Mouse (Mus musculus): ENCODE data around the gene Spink2. TPM values are rescaled to one million over a fixed set of nuclear protein-coding genes. Genes with fewer than 3 reads are reported as not detected.
A peak's percentile ranks its signal among the peaks of the same experiment; 100 is the strongest.

The Spink2 gene
- polyA plus RNA-seq, 1 experiment from 2014 or later = 7.3 TPM

GRCm38 (mm10) chr5:77217724-77218123, 6.5 kb upstream of the Spink2 start:
- no peaks in the 10 kb centered on the region for H3K9me3 ChIP-seq (replicated peaks; ENCODE audit: control insufficient read depth, low read length)
- H3K9ac ChIP-seq (ENCODE audit: low read depth, low read length) = no peak overlapping the region
- 17% methylated on average over 2 of the region's 2 CpGs for WGBS (ENCODE audit: insufficient replicate concordance)
- H3K27me3 ChIP-seq (ENCODE audit: control insufficient read depth, insufficient read depth, low read length) = peaks cover 2% of the 10 kb centered on the region; the same call in 1 of the 2 replicates
- no peaks in the 10 kb centered on the region for H3K4me1 ChIP-seq (ENCODE audit: control insufficient read depth, insufficient read depth, low read length)
- no peaks in the 10 kb centered on the region for H3K36me3 ChIP-seq (ENCODE audit: control insufficient read depth, insufficient read depth, low read length)
- peak overlapping the region; percentile 39; the same call in 1 of the 2 replicates for H3K4me2 ChIP-seq
- no peak overlapping the region for H3K27ac ChIP-seq (ENCODE audit: low read depth, low read length)
- ATAC-seq (replicated peaks; ENCODE audit: insufficient number of reproducible peaks, low FRiP score, low TSS enrichment) = no peak; the same call in 1 of the 2 replicates
- H3K4me3 ChIP-seq (ENCODE audit: low read depth, low read length) = no peak overlapping the region

- Histone ChIP-seq H3K4me2 (peak overlapping the region; percentile 39), H3K4me1 (ENCODE audit: control insufficient read depth, insufficient read depth, low read length) (no peaks in the 10 kb centered on the region), H3K36me3 (ENCODE audit: control insufficient read depth, insufficient read depth, low read length) (no peaks in the 10 kb centered on the region), H3K9ac (ENCODE audit: low read depth, low read length) (no peak overlapping the region), H3K27ac (ENCODE audit: low read depth, low read length) (no peak overlapping the region), H3K9me3 (replicated peaks; ENCODE audit: control insufficient read depth, low read length) (no peaks in the 10 kb centered on the region), H3K4me3 (ENCODE audit: low read depth, low read length) (0 out of 2 replicates have a peak overlapping the region, but pooled peaks have one; percentile 10), H3K27me3 (ENCODE audit: control insufficient read depth, insufficient read depth, low read length) (peaks cover 2% of the 10 kb centered on the region; the same call in 1 of the 2 replicates)
- no peak for ATAC-seq (replicated peaks; ENCODE audit: insufficient number of reproducible peaks, low FRiP score, low TSS enrichment)
- WGBS (ENCODE audit: insufficient replicate concordance) = 14% methylated on average over 9 of the region's 9 CpGs
Observed at GRCm38 (mm10) chr5:77217211-77217610, 5.9 kb upstream of the Spink2 start.

- Histone ChIP-seq H3K4me3 (ENCODE audit: low read depth, low read length) (no peak overlapping the region), H3K9ac (ENCODE audit: low read depth, low read length) (no peak overlapping the region), H3K27me3 (ENCODE audit: control insufficient read depth, insufficient read depth, low read length) (no peaks in the 10 kb centered on the region), H3K9me3 (replicated peaks; ENCODE audit: control insufficient read depth, low read length) (no peaks in the 10 kb centered on the region), H3K27ac (ENCODE audit: low read depth, low read length) (no peak overlapping the region), H3K4me2 (no peak overlapping the region), H3K36me3 (ENCODE audit: control insufficient read depth, insufficient read depth, low read length) (no peaks in the 10 kb centered on the region), H3K4me1 (ENCODE audit: control insufficient read depth, insufficient read depth, low read length) (no peaks in the 10 kb centered on the region)
- 76% methylated on average over 11 of the region's 11 CpGs for WGBS (ENCODE audit: insufficient replicate concordance)
- ATAC-seq (replicated peaks; ENCODE audit: insufficient number of reproducible peaks, low FRiP score, low TSS enrichment) = no peak
Observed at GRCm38 (mm10) chr5:77206134-77206533, 5.1 kb downstream of the Spink2 start.

- Histone ChIP-seq H3K36me3 (ENCODE audit: control insufficient read depth, insufficient read depth, low read length) (no peaks in the 10 kb centered on the region), H3K9me3 (replicated peaks; ENCODE audit: control insufficient read depth, low read length) (no peaks in the 10 kb centered on the region), H3K4me3 (ENCODE audit: low read depth, low read length) (no peak overlapping the region), H3K4me1 (ENCODE audit: control insufficient read depth, insufficient read depth, low read length) (no peaks in the 10 kb centered on the region), H3K27me3 (ENCODE audit: control insufficient read depth, insufficient read depth, low read length) (no peaks in the 10 kb centered on the region), H3K27ac (ENCODE audit: low read depth, low read length) (no peak overlapping the region), H3K4me2 (no peak overlapping the region), H3K9ac (ENCODE audit: low read depth, low read length) (no peak overlapping the region)
- ATAC-seq (replicated peaks; ENCODE audit: insufficient number of reproducible peaks, low FRiP score, low TSS enrichment) = no peak
Observed at GRCm38 (mm10) chr5:77202238-77202637, 9.0 kb downstream of the Spink2 start.

- Histone ChIP-seq H3K9me3 (replicated peaks; ENCODE audit: control insufficient read depth, low read length) (no peaks in the 10 kb centered on the region), H3K9ac (ENCODE audit: low read depth, low read length) (no peak overlapping the region), H3K36me3 (ENCODE audit: control insufficient read depth, insufficient read depth, low read length) (no peaks in the 10 kb centered on the region), H3K4me1 (ENCODE audit: control insufficient read depth, insufficient read depth, low read length) (no peaks in the 10 kb centered on the region), H3K27me3 (ENCODE audit: control insufficient read depth, insufficient read depth, low read length) (no peaks in the 10 kb centered on the region), H3K4me3 (ENCODE audit: low read depth, low read length) (no peak overlapping the region), H3K4me2 (no peak overlapping the region), H3K27ac (ENCODE audit: low read depth, low read length) (no peak overlapping the region)
- ATAC-seq (replicated peaks; ENCODE audit: insufficient number of reproducible peaks, low FRiP score, low TSS enrichment) = no peak
- 41% methylated on average over 4 of the region's 4 CpGs for WGBS (ENCODE audit: insufficient replicate concordance)
Observed at GRCm38 (mm10) chr5:77200695-77201094, 10.6 kb downstream of the Spink2 start.

GRCm38 (mm10) chr5:77193951-77194350, 17.3 kb downstream of the Spink2 start:
- 43% methylated on average over 3 of the region's 3 CpGs for WGBS (ENCODE audit: insufficient replicate concordance)
- Histone ChIP-seq H3K9me3 (replicated peaks; ENCODE audit: control insufficient read depth, low read length) (no peaks in the 10 kb centered on the region), H3K4me3 (ENCODE audit: low read depth, low read length) (no peak overlapping the region), H3K27me3 (ENCODE audit: control insufficient read depth, insufficient read depth, low read length) (no peaks in the 10 kb centered on the region), H3K36me3 (ENCODE audit: control insufficient read depth, insufficient read depth, low read length) (no peaks in the 10 kb centered on the region), H3K4me2 (no peak overlapping the region), H3K4me1 (ENCODE audit: control insufficient read depth, insufficient read depth, low read length) (no peaks in the 10 kb centered on the region), H3K9ac (ENCODE audit: low read depth, low read length) (no peak overlapping the region), H3K27ac (ENCODE audit: low read depth, low read length) (no peak overlapping the region)
- no peak for ATAC-seq (replicated peaks; ENCODE audit: insufficient number of reproducible peaks, low FRiP score, low TSS enrichment)

- Histone ChIP-seq H3K27ac (ENCODE audit: low read depth, low read length) (no peak overlapping the region), H3K9ac (ENCODE audit: low read depth, low read length) (no peak overlapping the region), H3K9me3 (replicated peaks; ENCODE audit: control insufficient read depth, low read length) (no peaks in the 10 kb centered on the region), H3K4me2 (no peak overlapping the region), H3K4me3 (ENCODE audit: low read depth, low read length) (no peak overlapping the region), H3K4me1 (ENCODE audit: control insufficient read depth, insufficient read depth, low read length) (no peaks in the 10 kb centered on the region), H3K27me3 (ENCODE audit: control insufficient read depth, insufficient read depth, low read length) (no peaks in the 10 kb centered on the region), H3K36me3 (ENCODE audit: control insufficient read depth, insufficient read depth, low read length) (no peaks in the 10 kb centered on the region)
- ATAC-seq (replicated peaks; ENCODE audit: insufficient number of reproducible peaks, low FRiP score, low TSS enrichment) = no peak
- 58% methylated on average over 4 of the region's 4 CpGs for WGBS (ENCODE audit: insufficient replicate concordance)
Observed at GRCm38 (mm10) chr5:77193266-77193665, 18.0 kb downstream of the Spink2 start.

GRCm38 (mm10) chr5:77191631-77192030, 19.6 kb downstream of the Spink2 start:
- no peak overlapping the region for H3K9ac ChIP-seq (ENCODE audit: low read depth, low read length)
- WGBS (ENCODE audit: insufficient replicate concordance) = 80% methylated on average over 1 of the region's 1 CpGs
- no peak for ATAC-seq (replicated peaks; ENCODE audit: insufficient number of reproducible peaks, low FRiP score, low TSS enrichment)

GRCm38 (mm10) chr5:77191106-77191505, 20.2 kb downstream of the Spink2 start:
- WGBS (ENCODE audit: insufficient replicate concordance) = 76% methylated on average over 4 of the region's 4 CpGs

More at GRCm38 (mm10) chr5:77191631-77192030, 19.6 kb downstream of the Spink2 start:
- Histone ChIP-seq H3K9me3 (replicated peaks; ENCODE audit: control insufficient read depth, low read length) (0 out of 2 replicates have a peak, but pooled peaks cover 2% of the 10 kb centered on the region), H3K27me3 (ENCODE audit: control insufficient read depth, insufficient read depth, low read length) (no peaks in the 10 kb centered on the region), H3K27ac (ENCODE audit: low read depth, low read length) (no peak overlapping the region), H3K36me3 (ENCODE audit: control insufficient read depth, insufficient read depth, low read length) (no peaks in the 10 kb centered on the region), H3K4me1 (ENCODE audit: control insufficient read depth, insufficient read depth, low read length) (no peaks in the 10 kb centered on the region), H3K4me2 (no peak overlapping the region), H3K4me3 (ENCODE audit: low read depth, low read length) (no peak overlapping the region)

More at GRCm38 (mm10) chr5:77191106-77191505, 20.2 kb downstream of the Spink2 start:
- H3K4me3 ChIP-seq (ENCODE audit: low read depth, low read length) = no peak overlapping the region
- 0 out of 2 replicates have a peak, but pooled peaks cover 2% of the 10 kb centered on the region for H3K9me3 ChIP-seq (replicated peaks; ENCODE audit: control insufficient read depth, low read length)
- H3K27ac ChIP-seq (ENCODE audit: low read depth, low read length) = no peak overlapping the region
- ATAC-seq (replicated peaks; ENCODE audit: insufficient number of reproducible peaks, low FRiP score, low TSS enrichment) = no peak
- H3K4me2 ChIP-seq = no peak overlapping the region
- H3K27me3 ChIP-seq (ENCODE audit: control insufficient read depth, insufficient read depth, low read length) = no peaks in the 10 kb centered on the region
- no peaks in the 10 kb centered on the region for H3K36me3 ChIP-seq (ENCODE audit: control insufficient read depth, insufficient read depth, low read length)
- H3K9ac ChIP-seq (ENCODE audit: low read depth, low read length) = no peak overlapping the region
- H3K4me1 ChIP-seq (ENCODE audit: control insufficient read depth, insufficient read depth, low read length) = no peaks in the 10 kb centered on the region

Measured in heart, embryonic 11.5 days (tissue).